Mouse (Mus musculus): ENCODE results near the gene Uts2. TPM values are rescaled to one million over a fixed set of nuclear protein-coding genes. Genes with fewer than 3 reads are reported as not detected.
"Not testable (repeated sequence)": the region's sequence is repeated elsewhere in the genome, so short reads cannot be mapped to it uniquely, and the experiment has no call there.

The Uts2 gene
- polyA plus RNA-seq, 1 experiment from 2014 or later, result not detected

DNA sequence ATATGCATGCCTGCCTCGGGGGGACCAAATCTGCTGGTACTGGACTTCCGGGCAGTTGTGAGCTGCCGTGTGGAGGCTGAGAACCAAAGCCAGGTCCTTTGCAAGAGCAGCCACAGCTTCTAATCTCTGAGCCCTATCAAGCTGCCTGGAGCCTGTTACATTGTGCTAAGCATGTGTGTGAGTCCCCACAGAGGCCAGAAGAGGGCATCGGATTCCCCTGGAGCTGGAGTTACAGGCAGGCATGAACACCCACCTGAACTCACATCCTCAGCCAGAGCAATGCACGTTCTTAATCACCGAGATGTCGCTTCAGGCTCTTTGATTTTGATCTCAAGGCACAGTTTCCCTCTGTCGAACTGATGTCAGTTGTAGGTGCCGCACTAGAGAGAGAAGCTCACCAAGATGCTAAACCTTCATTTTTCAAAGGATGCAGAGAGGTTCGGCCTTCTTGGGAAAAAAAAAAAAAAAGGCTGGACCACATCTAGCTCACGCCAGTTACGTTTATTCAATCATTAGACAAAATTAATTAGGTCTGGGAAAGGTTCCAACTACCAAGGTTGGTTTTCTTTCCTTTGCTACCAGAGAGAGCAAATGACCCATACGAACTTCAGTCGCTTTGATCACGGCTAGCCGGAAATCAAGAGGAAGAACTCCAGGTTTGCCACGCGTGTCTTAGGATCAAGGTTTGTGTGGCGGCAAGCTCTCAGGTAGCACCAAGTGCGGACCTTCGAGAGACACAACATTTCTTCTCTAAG is 18.6 kb upstream of the Uts2 start:
- H3K27ac ChIP-seq, result no peak overlapping the region
- no peaks in the 10 kb centered on the region for H3K36me3 ChIP-seq (replicated peaks)
- no peak for DNase-seq (ENCODE audit: extremely low spot score, low spot score)
- H3K9me3 ChIP-seq, result no peaks in the 10 kb centered on the region
- H3K4me1 ChIP-seq, result no peaks in the 10 kb centered on the region
- WGBS, result 93% methylated on average over 21 of the region's 21 CpGs
- no peaks in the 10 kb centered on the region for H3K27me3 ChIP-seq (ENCODE audit: poor library complexity, severe bottlenecking)
- H3K4me3 ChIP-seq, result no peak overlapping the region

GRCm38 (mm10) chr4:150979455-150979854 is 17.4 kb upstream of the Uts2 start:
- Histone ChIP-seq H3K36me3 (replicated peaks) (no peaks in the 10 kb centered on the region), H3K4me3 (no peak overlapping the region)
- 89% methylated on average over 9 of the region's 9 CpGs for WGBS

GRCm38 (mm10) chr4:150980153-150980552 is 16.7 kb upstream of the Uts2 start:
- Histone ChIP-seq H3K27ac (no peak overlapping the region), H3K4me1 (no peaks in the 10 kb centered on the region), H3K36me3 (replicated peaks) (no peaks in the 10 kb centered on the region), H3K4me3 (no peak overlapping the region), H3K27me3 (ENCODE audit: poor library complexity, severe bottlenecking) (no peaks in the 10 kb centered on the region), H3K9me3 (no peaks in the 10 kb centered on the region)
- no peak for DNase-seq (ENCODE audit: extremely low spot score, low spot score)
- WGBS, result 89% methylated on average over 5 of the region's 5 CpGs

More at GRCm38 (mm10) chr4:150979455-150979854, 17.4 kb upstream of the Uts2 start:
- Histone ChIP-seq H3K4me1 (no peaks in the 10 kb centered on the region), H3K27me3 (ENCODE audit: poor library complexity, severe bottlenecking) (no peaks in the 10 kb centered on the region), H3K9me3 (no peaks in the 10 kb centered on the region), H3K27ac (no peak overlapping the region)
- DNase-seq (ENCODE audit: extremely low spot score, low spot score), result no peak

- H3K27ac ChIP-seq, result no peak overlapping the region
- H3K36me3 ChIP-seq (replicated peaks), result no peaks in the 10 kb centered on the region
- H3K27me3 ChIP-seq (ENCODE audit: poor library complexity, severe bottlenecking), result no peaks in the 10 kb centered on the region
- no peaks in the 10 kb centered on the region for H3K9me3 ChIP-seq
- 49% methylated on average over 6 of the region's 6 CpGs for WGBS
- DNase-seq (ENCODE audit: extremely low spot score, low spot score), result no peak
- H3K4me1 ChIP-seq, result peaks cover 4% of the 10 kb centered on the region; the same call in 1 of the 2 replicates
- no peak overlapping the region for H3K4me3 ChIP-seq
Observed at GRCm38 (mm10) chr4:150990148-150990547, 6.7 kb upstream of the Uts2 start.

- no peak overlapping the region for H3K4me3 ChIP-seq
Observed at GRCm38 (mm10) chr4:150998626-150999025, 1.7 kb downstream of the Uts2 start.

DNA sequence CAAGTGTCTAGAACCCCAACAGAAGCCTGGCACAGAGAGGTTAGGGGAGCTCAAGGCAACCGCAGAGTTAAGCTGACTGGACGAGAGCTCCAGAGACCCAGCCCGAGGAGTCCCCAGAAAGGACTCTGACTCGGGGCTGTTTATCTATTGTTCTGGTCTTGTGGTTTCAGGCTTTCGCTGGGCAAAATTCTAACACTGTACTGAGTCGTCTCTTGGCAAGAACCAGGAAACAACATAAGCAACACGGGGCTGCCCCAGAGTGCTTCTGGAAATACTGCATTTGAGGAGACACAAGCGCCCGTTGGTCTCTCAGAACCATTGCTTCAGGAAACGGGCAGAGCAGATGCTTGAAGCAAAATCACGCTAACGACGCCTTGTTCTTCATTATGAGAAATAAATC is 4.5 kb downstream of the Uts2 start:
- no peaks in the 10 kb centered on the region for H3K27me3 ChIP-seq (ENCODE audit: poor library complexity, severe bottlenecking)
- H3K9me3 ChIP-seq, result no peaks in the 10 kb centered on the region
- 0 out of 2 replicates have a peak, but pooled peaks cover 4% of the 10 kb centered on the region for H3K36me3 ChIP-seq (replicated peaks)
- DNase-seq (ENCODE audit: extremely low spot score, low spot score), result no peak
- WGBS, result 78% methylated on average over 13 of the region's 13 CpGs
- no peak overlapping the region for H3K27ac ChIP-seq
- H3K4me1 ChIP-seq, result peaks cover 12% of the 10 kb centered on the region
- no peak overlapping the region for H3K4me3 ChIP-seq

More at GRCm38 (mm10) chr4:150998626-150999025, 1.7 kb downstream of the Uts2 start:
- no peaks in the 10 kb centered on the region for H3K27me3 ChIP-seq (ENCODE audit: poor library complexity, severe bottlenecking)
- H3K4me1 ChIP-seq, result peaks cover 17% of the 10 kb centered on the region
- H3K36me3 ChIP-seq (replicated peaks), result no peaks in the 10 kb centered on the region
- DNase-seq (ENCODE audit: extremely low spot score, low spot score), result no peak
- 93% methylated on average over 9 of the region's 9 CpGs for WGBS
- no peaks in the 10 kb centered on the region for H3K9me3 ChIP-seq
- H3K27ac ChIP-seq, result no peak overlapping the region

DNA sequence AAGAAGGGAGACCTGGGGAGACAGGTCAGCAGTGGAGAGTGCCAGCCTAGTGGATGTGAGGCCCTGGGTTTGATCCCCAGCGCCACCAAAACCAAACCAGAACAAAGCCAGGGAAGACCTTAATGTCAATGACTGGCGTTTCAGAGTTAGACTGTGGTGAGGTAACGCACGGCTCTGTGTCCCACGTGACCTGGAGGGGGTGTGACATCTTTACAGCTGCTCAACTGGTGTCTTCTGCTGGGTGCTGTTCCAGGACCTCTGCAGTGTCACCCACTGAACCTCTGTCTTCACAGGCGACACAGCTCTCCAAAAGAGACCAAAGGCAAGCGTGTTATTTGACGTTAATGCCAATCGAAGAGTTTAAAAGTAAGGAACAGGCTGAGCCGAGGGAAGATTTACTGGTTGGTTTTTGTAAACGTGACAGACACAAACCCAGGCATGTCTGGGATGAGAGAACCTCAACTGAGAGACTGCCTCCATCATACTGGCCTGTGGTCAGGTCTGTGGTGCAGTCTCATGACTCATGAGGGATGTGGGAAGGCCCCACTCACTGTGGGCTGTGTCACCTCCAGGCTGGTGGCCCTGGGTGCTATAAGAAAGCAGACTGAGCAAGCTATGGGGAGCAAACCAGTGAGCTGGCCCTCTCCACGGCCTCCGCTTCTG is 8.9 kb downstream of the Uts2 start:
- 94% methylated on average over 13 of the region's 13 CpGs for WGBS
- H3K4me1 ChIP-seq, result peaks cover 6% of the 10 kb centered on the region
- no peaks in the 10 kb centered on the region for H3K9me3 ChIP-seq

GRCm38 (mm10) chr4:151006945-151007344 is 10.0 kb downstream of the Uts2 start:
- H3K4me1 ChIP-seq, result no peaks in the 10 kb centered on the region
- H3K27me3 ChIP-seq (ENCODE audit: poor library complexity, severe bottlenecking), result no peaks in the 10 kb centered on the region
- H3K36me3 ChIP-seq (replicated peaks), result peaks cover 13% of the 10 kb centered on the region
- H3K9me3 ChIP-seq, result no peaks in the 10 kb centered on the region
- H3K4me3 ChIP-seq, result no peak overlapping the region
- WGBS, result 52% methylated on average over 6 of the region's 6 CpGs
- peak; percentile 36 for DNase-seq (ENCODE audit: extremely low spot score, low spot score)
- H3K27ac ChIP-seq, result no peak overlapping the region

More for the DNA sequence above, 8.9 kb downstream of the Uts2 start:
- Histone ChIP-seq H3K36me3 (replicated peaks) (peaks cover 12% of the 10 kb centered on the region; the same call in 1 of the 2 replicates), H3K27me3 (ENCODE audit: poor library complexity, severe bottlenecking) (no peaks in the 10 kb centered on the region), H3K4me3 (no peak overlapping the region), H3K27ac (no peak overlapping the region)
- DNase-seq (ENCODE audit: extremely low spot score, low spot score), result no peak

GRCm38 (mm10) chr4:151010316-151010715 is 13.4 kb downstream of the Uts2 start:
- Histone ChIP-seq H3K27ac (no peak overlapping the region), H3K27me3 (ENCODE audit: poor library complexity, severe bottlenecking) (no peaks in the 10 kb centered on the region), H3K36me3 (replicated peaks) (peaks cover 20% of the 10 kb centered on the region), H3K4me1 (0 out of 2 replicates have a peak, but pooled peaks cover 8% of the 10 kb centered on the region), H3K9me3 (no peaks in the 10 kb centered on the region), H3K4me3 (no peak overlapping the region)
- 89% methylated on average over 7 of the region's 7 CpGs for WGBS
- DNase-seq (ENCODE audit: extremely low spot score, low spot score), result no peak

GRCm38 (mm10) chr4:151015946-151016345 is 19.0 kb downstream of the Uts2 start:
- 84% methylated on average over 10 of the region's 10 CpGs for WGBS
- DNase-seq (ENCODE audit: extremely low spot score, low spot score), result no peak

DNA sequence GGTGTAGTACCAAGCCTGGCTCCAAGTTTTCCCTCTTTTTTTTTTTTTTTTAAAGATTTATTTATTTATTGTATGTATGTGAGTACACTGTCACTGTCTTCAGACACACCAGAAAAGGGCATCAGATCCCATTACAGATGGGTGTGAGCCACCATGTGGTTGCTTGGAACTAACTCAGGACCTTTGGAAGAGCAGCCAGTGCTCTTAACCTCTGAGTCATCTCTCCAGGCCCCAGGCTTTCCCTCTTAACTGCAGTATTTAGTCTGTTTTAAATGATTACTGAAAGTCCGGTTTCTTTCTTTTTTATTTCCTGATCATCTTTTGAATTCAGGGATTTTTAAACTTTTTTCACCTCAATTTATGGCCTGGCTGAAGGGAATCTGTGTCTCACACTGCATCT is 20.5 kb downstream of the Uts2 start:
- not testable (repeated sequence) for H3K4me3 ChIP-seq; DNase-seq (ENCODE audit: extremely low spot score, low spot score); H3K4me1 ChIP-seq; H3K27ac ChIP-seq; H3K27me3 ChIP-seq (ENCODE audit: poor library complexity, severe bottlenecking); H3K9me3 ChIP-seq
- peaks cover 29% of the 10 kb centered on the region for H3K36me3 ChIP-seq (replicated peaks)
- 90% methylated on average over 1 of the region's 1 CpGs for WGBS

More at GRCm38 (mm10) chr4:151015946-151016345, 19.0 kb downstream of the Uts2 start:
- Histone ChIP-seq H3K27ac (no peak overlapping the region), H3K27me3 (ENCODE audit: poor library complexity, severe bottlenecking) (no peaks in the 10 kb centered on the region), H3K9me3 (no peaks in the 10 kb centered on the region), H3K4me1 (0 out of 2 replicates have a peak, but pooled peaks cover 9% of the 10 kb centered on the region), H3K4me3 (no peak overlapping the region), H3K36me3 (replicated peaks) (peaks cover 33% of the 10 kb centered on the region)

DNA sequence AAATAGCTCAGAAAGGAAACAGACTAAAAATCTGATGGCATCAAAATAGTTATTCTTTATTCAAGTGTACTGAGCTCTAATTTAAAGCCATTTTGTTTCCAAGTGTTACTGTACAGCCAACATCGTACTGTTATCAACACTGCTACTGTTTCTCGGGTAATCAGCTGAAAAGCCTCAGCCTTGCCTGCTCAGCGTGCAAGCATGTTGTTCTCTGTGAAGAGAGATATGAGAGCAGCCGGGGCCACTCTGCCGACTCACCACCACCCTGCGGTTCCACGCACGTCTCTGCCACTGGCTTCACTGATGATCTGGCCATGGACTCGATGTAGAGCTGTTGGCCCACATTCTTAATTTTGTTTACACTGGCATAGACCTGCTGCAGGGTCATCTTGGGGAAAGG is 27.3 kb downstream of the Uts2 start:
- DNase-seq (ENCODE audit: extremely low spot score, low spot score), result no peak
- H3K9me3 ChIP-seq, result no peaks in the 10 kb centered on the region
- H3K4me3 ChIP-seq, result no peak overlapping the region
- no peak overlapping the region for H3K27ac ChIP-seq
- H3K27me3 ChIP-seq (ENCODE audit: poor library complexity, severe bottlenecking), result no peaks in the 10 kb centered on the region
- no peaks in the 10 kb centered on the region for H3K4me1 ChIP-seq
- no peaks in the 10 kb centered on the region; the same call in 1 of the 2 replicates for H3K36me3 ChIP-seq (replicated peaks)
- WGBS, result 96% methylated on average over 9 of the region's 9 CpGs

DNA sequence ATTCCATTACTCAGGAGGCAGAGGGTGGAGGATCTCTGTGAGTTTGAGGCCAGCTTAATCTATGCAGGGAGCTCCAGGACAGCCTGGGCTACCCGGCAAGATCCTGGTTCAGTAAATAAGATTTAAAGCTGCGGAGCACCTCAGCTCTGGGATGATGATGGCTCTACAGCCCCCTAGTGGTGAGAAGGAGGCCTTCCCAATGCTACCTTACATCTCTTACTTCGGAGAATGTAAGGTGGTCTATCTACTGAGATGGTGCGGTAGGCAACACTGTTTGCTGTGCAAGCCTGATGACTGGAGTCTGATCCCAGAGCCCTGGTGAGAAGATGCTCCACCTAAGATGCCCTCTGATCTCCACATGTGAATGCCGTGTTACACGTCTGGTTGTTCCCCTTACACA is 30.1 kb downstream of the Uts2 start:
- peak; percentile 43 for DNase-seq (ENCODE audit: extremely low spot score, low spot score)
- H3K9me3 ChIP-seq, result no peaks in the 10 kb centered on the region
- 54% methylated on average over 6 of the region's 6 CpGs for WGBS
- H3K27me3 ChIP-seq (ENCODE audit: poor library complexity, severe bottlenecking), result no peaks in the 10 kb centered on the region
- H3K36me3 ChIP-seq (replicated peaks), result no peaks in the 10 kb centered on the region; the same call in none of the 2 replicates
- H3K4me3 ChIP-seq, result no peak overlapping the region
- no peak overlapping the region for H3K27ac ChIP-seq
- H3K4me1 ChIP-seq, result no peaks in the 10 kb centered on the region
